Mouse (Mus musculus): ENCODE data around the gene Hsdl2.
"Not testable (repeated sequence)": the region's sequence is repeated elsewhere in the genome, so short reads cannot be mapped to it uniquely, and the experiment has no call there.

Hsdl2 gene

DNA sequence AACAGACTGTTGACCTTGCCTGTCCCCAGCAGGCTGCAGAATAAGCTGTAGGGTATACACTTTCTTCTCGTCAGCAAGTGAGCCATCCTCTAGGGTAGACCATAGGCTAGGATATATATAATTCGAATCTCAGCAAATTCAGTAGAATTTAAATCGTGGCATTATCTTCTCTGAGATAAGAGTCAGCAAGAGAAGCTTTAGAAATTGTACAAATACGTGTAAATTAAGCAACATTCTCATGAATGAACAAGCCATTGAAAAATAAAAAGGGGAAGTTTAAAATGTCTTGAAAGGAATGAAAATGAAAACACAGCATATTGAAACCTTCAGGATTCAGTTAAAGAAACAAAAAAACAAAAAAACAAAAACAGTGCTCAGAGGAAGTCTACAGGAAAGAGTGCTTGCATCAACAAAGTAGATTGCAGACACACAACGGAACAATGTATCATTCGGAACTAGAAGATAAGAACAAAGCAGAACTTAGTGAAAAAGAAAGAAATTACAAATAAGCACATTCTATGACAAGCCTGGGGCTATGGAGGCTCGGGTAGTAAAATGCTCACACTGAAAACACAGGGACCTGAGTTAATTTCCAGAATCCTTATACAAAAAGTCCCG is 15.7 kb upstream of the Hsdl2 start:
- no peak for DNase-seq

DNA sequence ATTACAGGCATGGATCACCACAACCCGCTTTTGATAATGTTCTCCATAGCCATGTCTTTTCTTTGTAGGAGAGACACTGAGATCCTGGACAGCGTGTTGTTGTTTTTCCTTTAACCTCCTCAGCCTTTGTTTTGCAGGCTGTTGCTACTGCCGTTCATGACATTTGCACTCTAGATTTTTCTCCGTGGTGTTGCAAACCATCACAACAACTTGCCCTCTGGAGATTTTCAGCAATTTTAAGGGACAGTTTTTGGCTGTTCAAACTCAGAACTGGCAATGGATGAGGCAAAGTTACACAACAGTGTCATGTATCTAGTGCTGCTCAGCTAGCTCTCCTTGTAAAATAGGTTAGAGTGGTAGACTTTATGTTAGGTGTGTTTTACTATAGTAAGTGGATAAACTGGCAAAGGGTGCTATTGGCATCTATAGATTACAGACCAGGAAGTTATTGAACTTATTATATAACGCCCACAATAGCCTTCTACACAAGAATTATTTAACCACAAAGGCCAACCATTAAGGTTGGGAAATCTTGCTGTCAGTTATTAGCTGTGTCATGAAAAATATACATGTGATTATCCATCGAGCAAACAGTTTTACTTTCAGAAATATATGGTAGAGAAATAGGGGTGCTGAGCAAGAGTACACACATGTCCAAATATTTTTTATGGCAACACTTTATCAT is 13.6 kb upstream of the Hsdl2 start:
- DNase-seq = no peak

DNA sequence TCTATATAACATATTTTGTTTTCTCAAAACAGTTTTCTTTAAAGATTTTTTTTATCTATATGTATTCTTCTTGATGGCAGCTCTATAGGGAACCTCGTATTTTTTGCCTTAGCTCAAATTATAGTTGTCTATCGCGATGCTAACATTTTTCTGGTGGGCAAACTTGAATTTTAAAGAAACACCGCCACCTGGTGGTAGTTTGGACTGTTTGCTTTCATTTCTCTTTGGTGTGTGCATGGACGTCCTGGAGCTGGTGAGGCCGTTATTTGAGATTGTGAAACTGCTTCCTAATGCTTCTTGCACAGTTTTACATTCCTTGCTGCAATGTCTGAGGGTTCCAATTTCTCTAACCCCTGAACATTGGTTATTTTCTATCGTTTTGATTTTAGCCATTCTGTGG is 11.8 kb upstream of the Hsdl2 start:
- peak; percentile 91 for DNase-seq

DNA sequence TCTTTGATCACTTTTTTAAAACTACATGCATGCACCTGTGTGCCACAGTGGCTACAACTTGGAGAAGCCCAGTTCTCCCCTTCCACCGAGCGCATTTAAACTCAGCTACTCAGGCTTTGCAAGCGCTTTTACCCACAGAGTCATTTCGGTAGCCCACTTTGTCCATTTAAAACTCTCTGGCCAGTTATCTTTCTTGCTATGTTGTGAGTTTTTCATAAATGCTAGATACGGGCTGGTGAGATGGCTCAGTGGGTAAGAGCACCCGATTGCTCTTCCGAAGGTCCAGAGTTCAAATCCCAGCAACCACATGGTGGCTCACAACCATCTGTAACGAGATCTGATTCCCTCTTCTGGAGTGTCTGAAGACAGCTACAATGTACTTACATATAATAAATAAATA is 10.8 kb upstream of the Hsdl2 start:
- DNase-seq = not testable (repeated sequence)

DNA sequence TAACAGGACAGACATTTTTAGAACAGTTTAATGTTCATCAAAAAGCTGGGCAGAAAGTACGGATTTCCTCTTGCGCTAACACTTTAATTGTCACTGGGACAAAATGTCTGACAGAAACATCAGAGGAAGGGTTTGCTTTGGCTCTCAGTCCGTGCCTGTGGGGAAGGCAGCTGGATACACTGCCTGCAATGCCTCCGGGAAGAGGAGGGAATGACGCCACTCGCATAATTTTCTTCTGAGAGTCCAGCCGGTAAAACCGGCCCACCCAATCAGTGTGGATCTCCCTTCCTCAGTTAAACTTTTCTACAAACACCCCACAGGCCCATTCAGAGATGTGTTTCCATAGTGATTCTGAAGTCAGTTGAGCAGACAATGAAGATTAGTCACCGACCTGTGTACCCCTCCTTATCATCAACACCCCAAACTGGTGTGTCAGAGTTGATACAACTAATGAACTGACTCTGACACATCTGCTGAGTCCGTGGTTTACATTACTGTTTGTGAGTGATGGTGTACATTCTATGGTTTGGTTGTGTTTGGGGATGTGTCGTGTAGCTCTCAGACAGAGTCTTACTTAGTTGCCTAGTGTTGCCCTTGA is 8.7 kb upstream of the Hsdl2 start:
- DNase-seq = no peak

GRCm38 (mm10) chr4:59575184-59575958 is 6.0 kb upstream of the Hsdl2 start:
- DNase-seq = no peak

- no peak for DNase-seq
Observed at GRCm38 (mm10) chr4:59580495-59581281, 675 bp upstream of the Hsdl2 start.

DNA sequence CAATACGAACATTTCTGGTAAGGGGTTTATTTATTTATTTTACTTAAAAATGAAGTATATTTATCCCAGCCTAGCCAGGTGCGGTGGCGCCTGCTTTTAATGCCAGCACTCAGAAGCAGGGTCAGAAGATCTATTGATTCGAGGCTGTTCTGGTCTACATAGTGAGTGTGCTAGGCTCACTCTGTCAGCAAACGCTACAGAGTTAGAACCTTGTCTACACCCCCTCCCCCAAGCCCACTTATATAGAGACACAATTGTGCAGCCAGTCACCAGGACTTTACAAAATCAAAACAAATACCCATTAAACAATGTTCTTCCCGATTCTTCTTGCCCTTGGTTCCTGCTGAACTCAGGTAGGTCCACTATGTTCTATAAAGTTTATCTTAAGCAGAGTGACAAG is 823 bp downstream of the Hsdl2 start:
- no peak for DNase-seq

- DNase-seq = peak; percentile 41
Observed at GRCm38 (mm10) chr4:59585097-59585496, 3.7 kb downstream of the Hsdl2 start.

DNA sequence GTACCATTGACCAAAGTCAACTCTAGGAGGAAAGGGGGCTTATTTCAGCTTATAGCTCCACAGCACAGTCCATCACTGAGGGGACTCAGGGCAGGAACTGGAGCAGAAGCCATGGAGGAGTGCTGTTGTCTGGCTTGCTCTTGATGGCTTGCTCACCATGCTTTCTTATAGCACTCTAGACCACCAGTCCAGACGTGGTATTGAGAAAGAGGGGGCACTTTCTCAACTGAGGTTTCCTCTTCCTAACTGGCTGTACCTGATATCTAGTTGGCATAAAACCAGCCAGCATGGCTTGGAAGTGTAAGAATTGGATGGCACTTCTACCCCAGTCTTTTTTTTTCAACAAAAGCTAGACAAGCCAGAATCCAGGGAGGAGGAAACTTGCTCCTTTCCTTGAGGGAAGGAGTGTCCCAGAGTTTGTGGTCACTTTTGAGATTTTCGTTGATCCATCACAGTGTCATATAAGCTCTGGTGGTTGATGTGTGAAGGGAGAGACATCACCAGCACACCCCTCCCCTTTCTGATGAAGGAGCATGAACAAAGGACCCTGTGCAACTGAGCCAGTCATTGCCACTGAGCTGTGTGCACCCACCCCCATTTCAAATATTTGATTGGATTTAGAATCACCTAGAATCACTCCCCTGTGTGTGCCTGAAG is 6.0 kb downstream of the Hsdl2 start:
- no peak for DNase-seq

DNA sequence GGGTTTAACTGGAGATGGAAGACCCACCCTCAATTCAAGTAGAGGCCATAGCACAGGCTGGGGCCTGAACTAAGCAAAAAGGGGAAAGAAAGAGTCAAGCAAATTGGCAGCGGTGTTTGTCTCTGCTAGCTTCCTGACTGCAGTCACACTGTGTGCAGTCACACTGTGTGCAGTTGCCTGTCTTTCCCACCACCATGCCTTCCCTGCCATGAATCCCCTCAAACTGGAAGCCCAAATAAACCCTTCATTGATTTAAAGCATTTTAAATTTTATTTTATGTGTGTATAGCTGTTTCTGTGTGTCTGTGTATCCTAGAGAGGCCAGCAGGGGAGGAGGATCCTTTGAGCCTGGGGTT is 6.5 kb downstream of the Hsdl2 start:
- no peak for DNase-seq

DNA sequence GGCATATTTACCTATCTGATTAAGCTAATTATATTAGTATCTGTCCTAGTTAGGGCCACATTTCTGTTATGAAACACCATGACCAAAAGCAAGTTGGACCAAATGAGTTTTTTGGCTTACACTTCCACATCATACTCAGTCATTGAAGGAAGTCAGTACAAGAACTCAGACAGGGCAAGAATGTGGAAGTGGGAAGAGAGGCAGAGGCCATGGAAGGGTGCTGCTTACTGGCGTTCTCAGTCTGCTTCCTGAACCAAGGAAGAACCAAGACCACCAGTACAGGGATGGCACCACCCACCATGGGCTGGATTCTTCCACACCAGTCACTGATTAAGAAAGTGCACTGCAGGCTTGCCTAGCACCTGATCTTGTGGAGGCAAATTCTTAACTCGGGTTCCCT is 13.3 kb downstream of the Hsdl2 start:
- no peak for DNase-seq

GRCm38 (mm10) chr4:59596556-59596955 is 15.2 kb downstream of the Hsdl2 start:
- no peak for DNase-seq

DNA sequence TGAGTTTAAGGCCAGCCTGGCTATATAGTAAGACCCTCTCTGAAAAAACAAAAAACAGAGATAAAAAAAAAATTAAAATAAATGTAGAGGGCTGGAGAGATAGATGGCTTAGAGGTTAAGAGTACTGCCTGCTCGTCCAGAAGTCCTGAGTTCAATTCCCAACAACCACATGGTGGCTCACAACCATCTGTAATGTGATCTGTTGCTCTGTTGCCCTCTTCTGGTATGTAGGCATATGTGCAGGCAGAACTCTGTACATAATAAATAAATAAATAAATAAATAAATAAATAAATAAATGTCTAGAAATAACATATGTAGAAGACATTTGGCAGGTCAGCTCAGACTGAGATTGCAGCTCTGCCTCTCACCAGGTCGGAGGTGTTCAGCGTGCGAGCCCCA is 21.3 kb downstream of the Hsdl2 start:
- no peak for DNase-seq

GRCm38 (mm10) chr4:59604892-59605291 is 23.5 kb downstream of the Hsdl2 start:
- no peak for DNase-seq

- DNase-seq = no peak
Observed at GRCm38 (mm10) chr4:59605501-59605900, 24.1 kb downstream of the Hsdl2 start.

DNA sequence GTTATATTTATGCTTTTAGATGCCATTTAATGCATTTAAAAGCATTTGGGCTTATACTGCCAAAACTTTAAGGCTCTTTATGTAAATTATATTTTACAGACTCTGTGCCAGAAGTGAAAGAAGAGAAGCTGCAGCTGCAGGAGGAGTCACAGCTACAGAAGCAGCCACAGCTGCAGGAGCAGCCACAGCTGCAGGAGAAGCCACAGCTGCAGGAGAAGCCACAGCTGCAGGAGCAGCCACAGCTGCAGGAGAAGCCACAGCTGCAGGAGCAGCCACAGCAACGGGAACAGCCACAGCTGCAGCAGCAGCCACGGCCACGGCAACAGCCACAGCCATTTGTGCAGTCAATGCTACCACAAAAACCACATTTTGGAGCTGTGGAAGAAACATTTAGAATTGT is 29.0 kb downstream of the Hsdl2 start:
- DNase-seq = no peak

GRCm38 (mm10) chr4:59614986-59615385 is 33.6 kb downstream of the Hsdl2 start:
- peak; percentile 71 for DNase-seq

- no peak for DNase-seq
Observed at GRCm38 (mm10) chr4:59619611-59620245, 38.4 kb downstream of the Hsdl2 start.

DNA sequence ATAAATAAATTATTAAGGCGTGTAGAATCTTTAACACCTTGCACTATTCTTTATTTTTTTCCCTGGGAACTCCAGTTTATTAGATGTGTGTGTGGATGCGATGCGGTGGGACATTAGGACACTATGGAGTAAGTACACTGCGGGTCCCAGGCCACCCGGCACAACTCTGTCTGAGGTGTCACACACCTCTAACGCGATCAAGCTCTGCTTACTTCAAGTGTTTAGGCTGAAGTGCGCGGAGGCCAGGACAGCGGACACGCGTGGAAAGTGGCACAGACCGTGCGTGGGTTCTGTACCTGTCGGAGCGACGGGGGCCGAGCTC is 44.3 kb downstream of the Hsdl2 start:
- DNase-seq = no peak

DNA sequence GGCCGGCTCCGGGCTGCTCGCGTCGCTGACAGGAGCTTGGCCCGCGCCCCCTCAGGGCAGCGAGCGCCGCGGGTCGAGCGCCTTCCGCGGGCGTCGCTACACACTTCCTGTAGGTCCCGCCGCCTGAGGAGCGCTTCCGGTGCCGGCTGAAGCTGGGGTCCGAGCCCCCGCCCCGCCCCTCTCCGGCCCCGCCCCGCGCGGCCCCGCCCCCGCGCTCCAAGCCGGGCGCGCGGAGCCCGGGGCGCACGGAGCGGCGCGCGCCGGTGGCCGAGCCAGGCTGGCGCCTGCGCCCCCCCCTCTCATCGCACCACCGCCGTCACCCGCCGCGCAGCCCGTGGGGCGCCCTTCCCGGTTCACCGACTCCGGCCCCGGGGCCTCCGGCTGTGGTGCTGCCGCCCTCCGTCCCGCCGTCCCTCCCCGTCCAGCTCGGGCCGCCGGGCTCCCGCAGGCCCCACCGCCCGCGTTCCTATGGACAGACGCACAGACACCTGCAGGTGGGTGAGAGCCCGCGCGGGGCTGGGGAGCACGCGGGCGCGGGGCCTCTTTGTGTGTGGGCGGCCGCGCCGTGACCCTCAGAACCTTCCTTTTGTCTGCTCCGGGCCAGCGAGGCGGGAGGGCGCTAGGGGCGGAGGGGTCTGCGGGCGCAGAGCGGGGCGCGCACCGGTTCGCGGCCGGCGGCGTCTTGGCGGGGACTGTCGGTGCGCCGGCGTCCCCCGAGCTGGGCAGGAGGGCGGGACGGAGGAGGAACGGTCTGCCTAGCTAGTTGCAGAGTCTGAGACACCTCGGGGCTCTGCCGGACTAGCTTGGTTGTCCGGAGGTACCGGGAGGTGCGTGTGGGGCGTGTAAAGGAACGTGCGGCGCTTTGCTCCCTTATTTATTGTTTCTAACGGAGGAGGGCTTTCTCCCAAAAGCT is 44.9 kb downstream of the Hsdl2 start, which contains the start of gene E130308A19Rik:
TSS of gene E130308A19Rik (plus strand) at position 214 of the 913 bp plus-strand sequence.
- peak; percentile 83 for DNase-seq

Data from lung, postnatal 36 days (tissue).